Mouse (Mus musculus): ENCODE measurements around the gene Art3. TPM values are rescaled to one million over a fixed set of nuclear protein-coding genes. Genes with fewer than 3 reads are reported as not detected.

Gene Art3
- total RNA-seq (2021) = 100 to 1,000 TPM; 327 to 371 TPM
- long read RNA-seq, experiment 1, partial matches to known transcripts = 8 of 114 reads
- long read RNA-seq, experiment 1, other reads (novel, unspliced or antisense) = 103 of 114 reads
- long read RNA-seq, experiment 2, partial matches to known transcripts = 20 of 132 reads
- long read RNA-seq, experiment 2, other reads (novel, unspliced or antisense) = 107 of 132 reads

DNA sequence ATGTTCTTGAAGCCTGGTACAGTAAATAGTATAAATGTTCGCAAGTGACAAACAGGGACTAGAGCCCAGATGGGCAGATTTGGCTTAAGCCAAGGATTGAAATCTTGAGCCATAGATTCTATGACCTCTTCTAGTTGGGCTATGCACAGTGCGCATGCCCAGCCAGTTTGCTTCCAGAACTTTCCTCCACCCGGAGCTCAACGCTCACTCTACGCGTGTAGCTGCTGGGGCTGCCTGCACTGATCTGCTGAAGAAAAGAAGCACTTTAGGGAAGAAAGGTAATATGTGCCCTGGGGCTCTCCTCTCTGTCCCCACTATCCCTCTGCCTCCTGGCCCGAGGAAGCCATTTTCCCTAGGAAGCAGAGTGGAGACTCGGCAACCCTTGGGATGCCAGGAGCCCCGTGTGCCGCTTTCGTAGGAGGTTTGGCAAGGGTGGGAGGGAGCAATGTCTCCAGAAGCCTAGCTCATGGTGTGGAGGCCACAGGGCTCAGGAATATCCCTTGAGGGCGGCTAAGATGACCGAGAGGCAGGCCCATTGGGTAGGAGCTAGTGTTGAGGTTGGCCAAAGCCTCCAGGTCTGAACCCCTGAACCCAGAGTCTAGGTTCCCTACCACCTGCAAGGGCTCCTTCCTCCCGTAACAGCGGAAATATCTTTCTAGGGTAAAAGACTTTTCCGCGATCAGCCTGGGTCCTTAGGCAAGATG is at the start of gene Art3:
Art3 (plus strand) TSS at position 193 of the 704 bp plus-strand sequence.
- no peak for DNase-seq

- peak; percentile 47 for DNase-seq
Measured at GRCm38 (mm10) chr5:92282571-92282970, 49.1 kb upstream of the Art3 start.

DNA sequence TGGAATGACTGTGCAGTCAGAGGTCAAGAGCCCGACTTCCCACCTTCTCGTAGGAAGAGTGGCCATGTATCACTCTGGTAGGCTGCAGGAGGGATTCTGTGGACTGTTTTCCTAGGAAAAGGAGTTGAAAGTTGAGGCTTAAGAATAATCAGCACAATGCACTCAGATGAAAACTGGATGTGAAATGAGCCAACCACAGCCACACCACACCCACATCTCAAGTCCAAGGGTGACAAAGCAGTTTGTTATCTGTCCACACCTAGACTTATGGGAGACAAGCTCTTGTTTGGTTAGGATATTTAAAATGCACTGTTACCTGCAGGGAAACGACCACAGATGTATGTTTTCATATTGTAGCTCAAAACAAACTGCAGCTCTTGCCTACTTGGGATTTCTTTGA is 48.5 kb upstream of the Art3 start:
- DNase-seq = no peak

DNA sequence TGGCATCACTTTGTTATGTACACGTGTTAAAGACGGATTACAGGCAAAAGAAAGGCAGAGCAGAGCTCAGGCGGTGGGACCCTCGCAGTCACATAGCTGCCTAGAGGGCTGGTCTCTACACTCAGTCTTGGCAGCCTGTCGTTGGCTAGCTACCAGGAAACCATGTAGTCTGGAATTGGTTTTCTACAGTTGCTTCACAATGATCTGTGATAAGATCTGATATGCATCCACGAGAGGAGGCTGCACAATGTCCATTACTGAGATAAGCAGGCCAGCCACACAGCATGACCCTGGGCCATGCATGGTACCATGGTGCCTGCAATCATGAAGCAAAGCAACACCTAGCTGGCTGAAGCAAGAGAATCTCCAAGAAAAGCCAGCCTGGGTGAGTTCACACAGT is 43.8 kb upstream of the Art3 start:
- DNase-seq = no peak

- DNase-seq = no peak
Measured at GRCm38 (mm10) chr5:92291652-92292414, 39.8 kb upstream of the Art3 start.

GRCm38 (mm10) chr5:92294525-92294924 is 37.1 kb upstream of the Art3 start:
- no peak for DNase-seq

GRCm38 (mm10) chr5:92302149-92302840 is 29.3 kb upstream of the Art3 start:
- DNase-seq = no peak

GRCm38 (mm10) chr5:92304291-92304690 is 27.3 kb upstream of the Art3 start:
- DNase-seq = no peak

GRCm38 (mm10) chr5:92309681-92310511 is 21.7 kb upstream of the Art3 start, which contains the start of gene Sdad1:
Sdad1 (minus strand) TSS chr5:92310479.
- peak; percentile 89 for DNase-seq

GRCm38 (mm10) chr5:92312046-92312715 is 19.4 kb upstream of the Art3 start:
- DNase-seq = peak; percentile 94

DNA sequence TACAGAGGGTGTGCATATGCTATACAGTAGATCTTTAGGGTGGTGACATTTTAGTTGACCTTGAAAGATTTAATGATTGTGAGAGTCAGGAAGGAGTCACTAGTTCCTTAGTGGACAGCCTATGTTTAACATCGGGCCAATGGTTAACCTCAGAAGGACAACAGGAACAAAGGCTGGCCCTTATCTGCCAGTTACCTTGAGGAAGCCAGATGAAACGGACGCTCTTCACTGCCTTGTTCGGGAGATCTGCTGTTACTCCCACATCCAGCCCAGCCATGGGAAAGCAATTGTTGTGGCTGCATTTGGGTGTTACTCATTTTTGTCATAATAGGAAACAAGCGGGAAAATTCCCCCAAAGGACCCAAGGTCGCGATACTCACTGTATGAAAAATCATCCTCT is 17.9 kb upstream of the Art3 start:
- no peak for DNase-seq

GRCm38 (mm10) chr5:92318119-92318518 is 13.5 kb upstream of the Art3 start:
- DNase-seq = no peak

GRCm38 (mm10) chr5:92318596-92318995 is 13.0 kb upstream of the Art3 start:
- DNase-seq = peak; percentile 22

DNA sequence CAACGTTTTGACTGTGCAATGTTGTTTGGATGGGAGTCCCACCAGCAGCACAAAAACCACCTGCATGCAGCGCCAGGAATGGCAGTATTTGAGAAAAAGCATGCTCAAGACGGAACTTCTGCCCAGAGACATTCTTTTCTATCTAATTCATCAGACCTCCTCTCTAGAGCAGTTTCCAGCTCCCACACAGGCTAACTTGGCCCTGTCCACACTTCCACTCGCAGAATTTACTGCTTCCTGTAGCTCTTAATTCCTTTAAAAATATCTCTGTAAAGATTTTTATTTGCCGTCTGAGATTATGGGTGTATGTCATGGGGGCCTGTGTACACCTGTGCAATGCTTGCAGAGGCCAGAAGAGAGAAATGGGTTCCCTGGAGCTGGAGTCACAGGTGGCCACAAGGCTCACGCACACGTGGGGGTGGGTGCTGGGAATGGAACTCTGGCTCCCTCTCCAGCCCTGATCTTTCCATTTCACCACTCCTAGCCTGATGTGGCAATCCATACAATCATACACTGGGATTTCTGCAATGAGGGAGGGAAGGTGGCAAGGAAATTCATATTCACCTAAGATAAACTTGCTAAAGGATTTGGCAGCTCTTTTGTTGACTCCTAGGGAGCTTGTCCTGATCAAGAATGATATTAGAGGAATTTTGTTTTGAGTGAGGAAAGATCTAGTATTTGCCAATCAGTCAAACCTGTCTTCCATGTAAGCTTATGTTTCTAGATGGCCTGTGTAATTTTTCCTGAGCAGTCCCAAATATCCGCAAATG is 9.8 kb upstream of the Art3 start:
- DNase-seq = no peak

DNA sequence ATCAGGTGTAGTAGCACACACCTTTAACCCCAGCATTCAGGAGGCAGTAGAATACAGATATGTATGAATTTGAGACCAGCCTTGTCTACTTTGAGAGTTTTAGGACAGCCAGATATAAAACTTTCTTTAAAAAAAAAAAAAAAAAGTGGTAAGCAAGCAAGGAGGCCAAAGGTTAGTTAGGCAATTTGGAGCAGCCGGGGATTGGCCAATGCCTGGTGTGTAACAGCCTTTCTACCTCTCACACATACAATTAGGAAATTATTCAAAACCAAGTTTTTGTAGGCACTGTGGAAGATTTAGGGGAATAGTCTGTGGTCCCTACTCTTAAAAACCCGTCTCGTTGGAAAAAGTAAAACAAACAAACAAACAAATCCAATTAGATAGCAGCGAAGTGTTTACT is 9.0 kb upstream of the Art3 start:
- no peak for DNase-seq

GRCm38 (mm10) chr5:92323264-92323663 is 8.4 kb upstream of the Art3 start:
- DNase-seq = peak; percentile 65

GRCm38 (mm10) chr5:92327367-92327766 is 4.3 kb upstream of the Art3 start:
- no peak for DNase-seq

GRCm38 (mm10) chr5:92327929-92328328 is 3.7 kb upstream of the Art3 start, which contains the start of gene Cxcl9:
Cxcl9 (minus strand) TSS chr5:92328079.
- DNase-seq = no peak

- no peak for DNase-seq
Measured at GRCm38 (mm10) chr5:92331122-92331521, 505 bp upstream of the Art3 start.

DNA sequence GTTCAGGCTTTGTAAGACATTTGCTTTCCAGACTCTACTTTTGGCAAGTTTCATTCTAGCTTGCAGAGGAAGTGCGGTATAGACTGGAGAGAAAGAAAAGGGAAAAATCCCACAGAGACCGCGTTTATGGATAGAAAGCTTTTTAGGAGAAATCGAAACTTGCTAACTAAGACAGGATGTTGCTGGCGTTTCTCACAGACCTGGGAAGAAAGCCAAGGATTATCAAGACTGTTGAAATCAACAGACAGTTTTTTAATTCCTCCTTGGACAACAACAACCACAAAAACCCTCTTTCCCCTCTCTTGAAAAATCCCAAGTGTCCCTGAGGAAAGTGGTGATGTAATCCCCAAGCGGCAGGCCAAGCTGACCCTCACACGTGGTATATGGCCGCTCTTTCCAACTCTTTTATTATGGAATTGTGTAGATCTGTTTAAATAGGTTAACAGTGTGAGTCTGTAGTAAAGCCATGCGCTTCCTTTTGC is 773 bp downstream of the Art3 start:
- peak; percentile 22 for DNase-seq

All from gastrocnemius, postnatal 10 days (tissue).